Mouse (Mus musculus) Patski (cell line): ENCODE measurements at regions not wholly inside any gene's neighbourhood (a gene's known extent, or its start where the extent isn't known, plus 50 kb on each side); places are given as distances from the start of the nearest gene placed in this dataset.
"Not testable (repeated sequence)": the region's sequence is repeated elsewhere in the genome, so short reads cannot be mapped to it uniquely, and the experiment has no call there.

Experiments used
- ATAC-seq: fragments of 100-300 bp; one replicate; pipeline ENCODE4 v1.8.0; 2021
- CTCF ChIA-PET: fragments of 350-600 bp; sonication (Branson Sonifier 250); formaldehyde crosslinking; loops from one replicate; lab custom pipeline; 2022; ENCODE audit warnings: inconsistent platforms; lab: Charles Lee
- POLR2A ChIA-PET: fragments of 350-600 bp; sonication (Branson Sonifier 250); formaldehyde crosslinking; loops from one replicate; lab custom pipeline; 2022; ENCODE audit warnings: antibody characterized with exemption, inconsistent platforms; lab: Charles Lee
- DNase-seq: peaks from one replicate; pipeline ENCODE4 v3.0.0-alpha.2; 2011; ENCODE audit warnings: low read depth, low spot score
- H3K27me3 ChIP-seq: fragments of 371-371 bp; one replicate; pipeline ENCODE4 v1.5.1; 2021
- CTCF ChIP-seq: fragments of 100-300 bp; IDR thresholded peaks from one replicate; pipeline ENCODE4 v1.5.1; 2021
- in situ Hi-C: fragments of 300-500 bp; cut with MboI; formaldehyde crosslinking; loops from 3 replicates; pipeline ENCODE4 v1.11.1; 2018; ENCODE audit warnings: low pct_unique_long_range_greater_than_20kb, mixed read lengths

DNA sequence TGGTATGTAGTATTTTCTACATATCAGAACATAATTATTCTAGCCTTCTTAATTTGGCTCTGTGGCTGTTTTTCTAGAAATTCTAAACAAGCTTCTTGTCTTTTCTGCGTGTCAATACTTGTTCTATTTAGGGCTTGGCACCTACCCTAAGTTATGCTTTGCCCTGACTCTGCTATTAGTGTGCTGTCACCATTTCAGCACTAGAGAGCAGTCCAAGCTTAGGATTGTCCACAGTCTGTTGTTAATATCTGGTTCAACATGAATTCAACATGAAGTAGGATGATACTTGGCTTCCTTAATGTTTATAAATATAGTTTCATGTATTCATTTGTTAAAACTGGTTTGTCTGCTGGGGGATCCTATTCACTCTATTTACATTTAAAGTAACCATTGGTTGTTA, 61.2 kb downstream of the Maged1 start:
- POLR2A ChIA-PET = no interaction called here
- DNase-seq = no peak
- no peak for ATAC-seq
- CTCF ChIA-PET = interaction anchor here (1.4 kb wide), 1 partner anchor 64 kb away, joined by 3 read pairs; no protein-coding TSS in a partner anchor
- in situ Hi-C loops = no loop called here
- peaks cover 42% of the 10 kb centered on the region for H3K27me3 ChIP-seq
- TF ChIP-seq CTCF = peak; percentile 31

GRCm38 (mm10) chrX:94467654-94468053, 74.3 kb downstream of the Maged1 start:
- CTCF ChIA-PET, in situ Hi-C loops, POLR2A ChIA-PET, ATAC-seq, DNase-seq: not testable (repeated sequence)
- peaks cover 23% of the 10 kb centered on the region for H3K27me3 ChIP-seq
